Mouse (Mus musculus) adrenal gland, postnatal 36 days (tissue): ENCODE results near the gene Il4i1. TPM values are rescaled to one million over a fixed set of nuclear protein-coding genes. Genes with fewer than 3 reads are reported as not detected.

Source experiments
- DNase-seq, 2 experiments: peaks; one replicate each; pipeline ENCODE4 v3.0.0; 2021; ENCODE audit warnings: mixed read lengths in 1 of 2
- long read RNA-seq, 2 experiments: library from polyadenylated mRNA; stranded (forward); transcript quantifications; one replicate each; pipeline ENCODE4 v2.0.0; 2021; ENCODE audit warnings: borderline sequencing depth in 2 of 2
- total RNA-seq, 2 experiments: library from RNA; stranded (reverse); gene quantifications; 2 replicates each; pipeline ENCODE4 v1.2.3; 2021

Gene Il4i1
- 1 to 10 TPM; 2.0 to 2.6 TPM for total RNA-seq
- long read RNA-seq, experiment 1, partial matches to known transcripts = 1 of 38 reads
- long read RNA-seq, experiment 1, other reads (novel, unspliced or antisense) = 36 of 38 reads
- long read RNA-seq, experiment 2, partial matches to known transcripts = 0 of 4 reads
- long read RNA-seq, experiment 2, other reads (novel, unspliced or antisense) = 4 of 4 reads

DNA sequence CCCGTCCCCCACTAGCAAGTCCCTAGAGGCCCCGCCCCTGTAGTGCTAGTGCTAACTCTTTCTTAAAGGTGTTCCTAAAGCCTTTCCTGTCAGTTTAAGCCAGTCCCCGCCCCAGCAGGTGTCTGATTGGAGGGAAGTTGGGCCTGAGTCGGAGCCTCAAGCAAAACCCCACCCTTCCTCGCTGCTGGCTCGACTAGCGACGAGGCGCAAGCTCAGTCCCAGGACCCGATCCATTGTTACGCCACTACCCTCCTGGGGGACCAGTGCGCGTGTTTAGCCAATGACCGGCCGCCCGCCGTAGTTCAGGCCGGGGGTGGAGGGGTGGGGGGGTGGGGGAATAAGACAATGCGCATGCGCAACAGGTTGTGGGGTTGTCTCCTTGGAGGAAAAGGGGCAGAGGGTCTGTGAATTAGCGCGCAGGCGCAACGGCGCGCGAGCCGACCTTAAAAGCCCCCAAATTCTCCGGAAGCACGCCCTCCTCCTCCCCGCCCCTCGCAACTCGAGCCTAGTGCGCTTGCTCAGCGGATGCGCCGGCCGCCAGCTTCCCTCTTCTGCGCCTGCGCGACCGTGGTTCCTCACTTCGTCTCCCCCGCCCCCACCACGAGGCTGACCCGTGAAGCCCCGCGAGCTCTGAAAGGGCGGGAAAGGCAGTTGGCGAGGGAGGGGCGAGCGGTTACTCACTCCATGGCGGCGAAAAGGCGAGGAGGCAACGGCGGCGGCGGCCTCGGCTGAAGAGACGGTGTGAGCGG lies at the start of gene Il4i1, which contains the start of gene Nup62:
Il4i1 (plus strand) TSS at position 667 of the 749 bp plus-strand sequence.
Nup62 (plus strand) TSS at position 368 of the 749 bp plus-strand sequence.
- DNase-seq = peak; percentile 98 to 100

- no peak for DNase-seq
Observed at GRCm38 (mm10) chr7:44768129-44768528, 48.1 kb upstream of the Il4i1 start.

DNA sequence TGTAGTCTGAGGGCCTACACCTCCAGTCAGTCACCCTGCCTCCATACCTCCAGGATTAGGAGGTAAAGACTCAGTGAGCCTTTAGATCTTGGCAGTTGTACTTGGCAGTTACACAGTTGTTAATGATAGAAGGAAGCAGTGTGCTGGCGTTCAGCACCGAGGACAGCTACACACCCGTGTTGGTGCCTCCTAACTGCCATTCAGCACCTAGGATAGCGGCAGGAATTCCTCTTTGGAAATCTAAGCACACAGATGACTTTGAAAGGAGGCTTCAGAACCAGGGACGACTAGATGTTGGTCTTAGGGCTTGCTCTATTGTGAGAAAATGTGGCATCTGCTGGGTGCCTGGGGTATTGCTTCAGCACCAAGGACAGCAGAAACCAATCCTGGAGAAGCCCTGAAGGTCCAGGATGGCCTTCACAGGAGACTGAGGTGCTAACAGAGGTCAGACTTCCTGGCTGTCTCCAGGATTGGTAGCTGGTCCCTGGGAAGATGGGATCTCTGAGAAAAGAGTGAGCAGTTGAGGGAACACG lies 46.1 kb upstream of the Il4i1 start:
- peak; percentile 78 to 84 for DNase-seq

GRCm38 (mm10) chr7:44772591-44773204 lies 43.5 kb upstream of the Il4i1 start:
- no peak for DNase-seq

DNA sequence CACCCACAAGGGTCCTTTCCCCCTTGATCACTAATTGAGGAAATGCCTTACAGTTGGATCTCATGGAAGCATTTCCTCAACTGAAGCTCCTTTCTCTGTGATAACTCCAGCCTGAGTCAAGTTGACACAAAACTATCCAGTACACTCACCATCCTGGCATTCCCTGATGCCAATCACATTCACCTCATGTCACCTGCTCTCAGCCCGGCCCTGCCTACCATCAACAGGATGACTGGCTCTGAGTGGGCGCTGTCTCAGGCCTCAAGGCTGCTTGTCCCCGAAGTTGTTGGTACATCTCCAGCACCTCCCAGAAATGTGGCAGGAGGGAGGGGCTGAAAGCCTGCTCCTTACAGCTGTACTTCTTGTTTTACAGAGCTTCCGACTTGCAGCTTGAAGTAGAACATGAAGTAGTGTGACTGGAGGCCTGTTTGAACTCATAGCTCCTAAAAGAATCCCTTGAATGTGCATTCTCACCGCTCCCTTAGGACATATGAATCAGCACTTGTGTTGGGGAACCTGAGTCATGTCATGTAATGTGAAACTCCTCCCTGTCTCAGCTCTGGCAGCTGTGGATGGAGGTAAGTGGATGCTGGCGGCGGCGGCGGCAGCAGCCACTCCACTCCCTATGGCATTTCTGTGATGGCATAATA lies 39.2 kb upstream of the Il4i1 start:
- DNase-seq = no peak

- DNase-seq = no peak
Observed at GRCm38 (mm10) chr7:44780101-44780500, 36.1 kb upstream of the Il4i1 start.

DNA sequence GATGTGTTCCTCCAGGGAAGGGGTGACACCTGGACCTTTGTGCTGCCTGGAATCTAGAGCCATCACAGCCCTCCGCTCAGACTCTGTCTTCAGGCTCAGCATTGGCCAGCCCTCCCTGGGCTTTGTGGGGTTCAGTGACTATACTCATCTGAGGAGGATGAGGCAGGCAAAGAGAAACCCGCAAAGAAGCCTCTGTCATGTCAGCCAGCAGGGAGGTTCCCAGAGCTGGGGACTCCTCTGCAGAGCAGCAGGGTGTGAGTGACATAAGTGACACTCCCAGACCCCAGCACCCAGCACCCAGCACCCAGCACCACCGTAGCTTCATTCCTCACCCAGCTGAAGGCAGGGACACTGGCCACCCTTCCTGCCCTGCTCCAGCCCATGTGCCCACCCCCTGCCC lies 26.7 kb upstream of the Il4i1 start:
- no peak for DNase-seq

DNA sequence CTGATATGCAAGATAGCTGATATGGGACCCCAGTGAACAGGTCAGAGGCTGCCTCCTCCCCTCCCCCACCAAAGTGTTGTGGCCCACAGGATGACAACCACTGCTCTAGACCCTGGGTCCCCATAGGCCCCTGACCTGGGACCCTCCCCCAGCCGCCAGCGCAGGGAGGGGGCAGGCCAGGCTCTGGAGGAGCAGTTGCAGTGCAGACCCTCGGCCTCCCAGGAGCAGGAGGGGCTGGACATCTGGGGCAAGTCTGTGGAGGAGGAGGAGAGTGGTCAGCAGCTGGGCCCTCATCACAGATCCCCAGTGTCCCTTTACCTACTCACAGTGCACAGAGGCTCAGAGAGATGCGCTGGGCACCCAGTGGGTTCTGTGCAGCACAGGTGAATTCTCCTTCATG lies 26.1 kb upstream of the Il4i1 start:
- DNase-seq = no peak

DNA sequence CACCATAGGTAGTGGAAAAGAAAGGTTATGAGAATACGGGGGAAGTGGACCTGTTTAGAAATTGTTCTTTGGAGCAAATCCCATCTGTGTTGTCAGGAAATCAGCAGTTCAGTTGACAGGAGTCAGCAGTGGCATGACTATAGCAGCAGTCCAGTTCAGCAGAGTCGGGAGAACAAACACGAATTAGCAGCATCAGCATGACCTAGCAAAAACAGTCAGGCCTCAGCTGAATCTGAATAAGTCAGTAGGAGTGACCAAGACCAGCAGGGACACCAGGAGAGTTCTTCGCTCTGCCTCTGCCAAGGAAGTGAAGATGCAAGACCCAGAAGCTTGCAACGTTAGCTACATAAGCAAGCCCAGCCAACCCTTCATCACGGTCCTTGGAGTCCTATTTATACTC lies 23.4 kb upstream of the Il4i1 start:
- DNase-seq = no peak

GRCm38 (mm10) chr7:44808927-44809326 lies 7.3 kb upstream of the Il4i1 start:
- DNase-seq = no peak

GRCm38 (mm10) chr7:44809466-44809865 lies 6.7 kb upstream of the Il4i1 start:
- no peak for DNase-seq

GRCm38 (mm10) chr7:44810365-44810764 lies 5.8 kb upstream of the Il4i1 start:
- DNase-seq = no peak

GRCm38 (mm10) chr7:44810819-44811557 lies 5.2 kb upstream of the Il4i1 start:
- no peak for DNase-seq

- no peak for DNase-seq
Observed at GRCm38 (mm10) chr7:44812651-44813325, 3.4 kb upstream of the Il4i1 start.

GRCm38 (mm10) chr7:44813985-44814384 lies 2.2 kb upstream of the Il4i1 start:
- no peak for DNase-seq

GRCm38 (mm10) chr7:44814423-44814822 lies 1.8 kb upstream of the Il4i1 start:
- DNase-seq = no peak

GRCm38 (mm10) chr7:44814952-44815553 lies 1.1 kb upstream of the Il4i1 start:
- DNase-seq = no peak

- peak; percentile 70 to 79 for DNase-seq
Observed at GRCm38 (mm10) chr7:44816470-44817021, 359 bp downstream of the Il4i1 start, which contains the start of gene Atf5. Gene Atf5, minus strand, starts transcription at chr7:44816658.

GRCm38 (mm10) chr7:44817441-44817840 lies 1.3 kb downstream of the Il4i1 start:
- no peak for DNase-seq

- no peak for DNase-seq
Observed at GRCm38 (mm10) chr7:44818164-44818563, 2.0 kb downstream of the Il4i1 start.
